Mouse (Mus musculus) small intestine, adult 2 months (tissue): ENCODE data around the gene Tmx2.

Experiments used
- CTCF ChIP-seq: fragments of 200-500 bp; IDR thresholded peaks from 2 replicates; pipeline ENCODE4 v1.5.1; 2012; ENCODE audit warnings: low read depth, mild to moderate bottlenecking, control low read depth, inconsistent platforms, low read length, moderate library complexity, mixed read lengths; ENCODE audit not compliant: insufficient replicate concordance, insufficient read length; ENCODE audit errors: extremely low read depth
- POLR2A ChIP-seq: fragments of 200-500 bp; IDR thresholded peaks from 2 replicates; pipeline ENCODE4 v1.6.1; 2012; ENCODE audit warnings: low read depth, mild to moderate bottlenecking, control low read depth, inconsistent platforms, low read length, moderate library complexity

DNA sequence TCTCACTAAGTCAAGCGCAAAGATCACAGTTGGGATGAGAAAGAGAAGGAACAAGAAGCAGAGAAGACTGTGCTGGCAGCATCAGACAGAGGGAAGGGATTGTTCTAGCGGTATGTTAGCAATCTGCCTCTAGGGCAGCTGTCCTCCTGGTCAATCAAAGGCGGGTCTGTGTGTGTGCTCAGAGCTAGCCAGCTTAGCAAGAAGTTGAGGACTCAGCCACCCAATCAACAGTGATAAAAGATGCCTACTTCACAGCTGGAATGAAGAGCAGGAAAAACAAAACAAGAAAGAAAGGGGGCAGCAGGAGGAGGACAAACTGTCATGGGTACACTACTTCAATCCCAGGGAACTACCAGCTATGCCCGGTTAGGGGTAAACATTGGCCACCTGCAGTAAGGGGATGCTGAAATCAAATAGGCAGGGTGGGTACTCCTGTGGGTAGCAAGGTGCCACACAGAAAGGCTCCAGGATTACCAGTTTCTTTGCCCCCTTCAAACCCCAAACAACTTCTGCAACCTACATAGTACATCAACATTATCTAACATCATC is 43.9 kb downstream of the Tmx2 start:
- no peak for TF ChIP-seq CTCF
- TF ChIP-seq POLR2A: no peak
